Mouse (Mus musculus) small intestine, adult 2 months (tissue): ENCODE results near the gene Abracl.

ENCODE experiments used
- CTCF ChIP-seq: fragments of 200-500 bp; IDR thresholded peaks from 2 replicates; pipeline ENCODE4 v1.5.1; 2012; ENCODE audit warnings: low read depth, mild to moderate bottlenecking, control low read depth, inconsistent platforms, low read length, moderate library complexity, mixed read lengths; ENCODE audit not compliant: insufficient replicate concordance, insufficient read length; ENCODE audit errors: extremely low read depth
- POLR2A ChIP-seq: fragments of 200-500 bp; IDR thresholded peaks from 2 replicates; pipeline ENCODE4 v1.6.1; 2012; ENCODE audit warnings: low read depth, mild to moderate bottlenecking, control low read depth, inconsistent platforms, low read length, moderate library complexity

- TF ChIP-seq POLR2A (no peak), CTCF (no peak)
Measured at GRCm38 (mm10) chr10:17983313-17983712, 39.8 kb downstream of the Abracl start.
